Mouse (Mus musculus) left cerebral cortex, postnatal 25 days (tissue): ENCODE data around the gene Mpig6b. TPM values are rescaled to one million over a fixed set of nuclear protein-coding genes. Genes with fewer than 3 reads are reported as not detected.
A peak's percentile ranks its signal among the peaks of the same experiment; 100 is the strongest.

Experiments used
- DNase-seq, 2 experiments: peaks; one replicate each; pipeline ENCODE4 v3.0.0; 2022; ENCODE audit warnings: low spot score in 2 of 2, mixed read lengths in 1 of 2
- intact Hi-C: fragments of 180-260 bp; cut with DNase I; formaldehyde crosslinking; loops from one replicate; pipeline ENCODE4 v1.15.1; 2025
- total RNA-seq, 2 experiments: library from RNA; stranded (reverse); gene quantifications; 2 replicates each; pipeline ENCODE4 v1.2.3; 2021

Mpig6b gene
- total RNA-seq, 2 experiments from 2014 or later, result not detected

DNA sequence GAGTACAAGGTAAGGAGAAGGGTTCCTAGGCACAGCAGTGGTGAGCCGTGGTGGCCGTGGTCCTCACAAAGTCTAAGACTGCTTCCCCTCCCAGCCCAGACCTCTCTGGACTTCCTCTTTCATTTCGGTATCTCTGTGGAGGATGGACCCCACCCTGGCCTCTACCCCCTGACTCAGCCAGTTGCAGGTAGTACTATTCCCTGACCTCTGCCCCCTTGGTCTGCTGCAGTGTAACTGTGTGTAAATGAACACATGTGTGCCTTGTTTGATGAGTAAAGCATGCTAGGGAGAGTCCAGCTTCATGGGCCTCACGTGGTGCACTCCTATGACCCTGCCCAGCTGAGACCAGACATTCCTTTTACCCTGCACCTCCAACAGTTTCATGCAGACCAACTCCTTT is 42.2 kb downstream of the Mpig6b start:
- DNase-seq, result no peak
- intact Hi-C loops, result no loop called here

- DNase-seq, result no peak
- intact Hi-C loops, result no loop called here
Measured at GRCm38 (mm10) chr17:35023221-35023620, 42.8 kb downstream of the Mpig6b start.

DNA sequence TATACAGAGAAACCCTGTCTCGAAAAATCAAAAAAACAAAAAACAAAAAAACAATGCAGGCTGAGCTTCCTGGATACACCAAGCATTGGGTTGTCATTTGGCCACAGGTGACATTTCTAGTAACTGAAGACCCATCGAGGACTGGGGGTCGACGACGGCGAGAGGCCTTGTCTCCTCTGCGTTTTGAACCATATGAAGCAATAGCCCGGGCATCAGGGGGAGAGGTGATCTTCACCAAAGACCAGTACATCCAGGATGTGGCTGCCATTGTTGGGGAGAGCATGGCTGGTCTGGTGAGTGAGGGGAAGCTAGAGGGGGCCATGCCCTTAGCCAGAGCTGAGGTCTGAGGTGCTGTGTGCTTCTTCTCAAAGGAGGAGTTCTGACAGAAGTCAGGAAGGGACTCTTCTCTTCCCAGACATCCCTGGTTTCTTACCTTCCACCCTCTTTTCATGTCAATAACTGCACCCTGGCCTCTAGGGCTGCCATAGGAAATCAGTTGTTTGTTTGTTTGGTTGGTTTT is 43.4 kb downstream of the Mpig6b start:
- intact Hi-C loops, result no loop called here
- DNase-seq, result no peak

DNA sequence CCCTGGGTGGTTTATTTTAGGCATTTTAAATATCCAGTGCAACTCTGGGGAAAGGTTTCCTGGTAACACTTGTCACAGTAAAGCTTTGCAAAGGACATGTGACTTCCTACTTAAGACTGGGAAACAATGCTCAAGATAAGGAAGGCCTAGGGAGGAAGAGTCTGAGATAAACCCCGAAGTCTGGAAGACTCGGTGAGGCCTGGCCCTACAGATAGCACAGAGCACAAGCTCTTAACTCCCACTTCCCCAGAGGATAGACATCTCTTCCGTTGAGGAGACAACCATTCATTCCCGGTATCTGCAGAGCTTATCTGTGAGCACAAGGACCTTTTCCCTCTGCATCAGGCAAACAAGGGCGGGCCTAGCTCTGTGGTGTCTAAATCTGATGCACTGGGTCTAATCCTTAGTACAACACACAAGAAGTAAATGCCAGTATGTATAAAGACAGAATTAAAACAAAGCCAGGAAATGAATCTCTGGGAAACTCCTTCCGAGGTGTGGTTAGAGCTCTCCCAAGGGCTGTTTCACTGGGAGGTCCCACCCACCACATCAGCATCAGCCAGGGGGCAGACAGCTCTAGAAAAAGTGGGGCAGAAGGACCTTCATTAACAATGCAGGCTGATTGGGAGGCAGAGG is 44.0 kb downstream of the Mpig6b start:
- intact Hi-C loops, result loop anchor here (1.0 kb wide), 2 partner anchors 37 to 84 kb away; partner anchors contain the start of gene Ddah2
- DNase-seq, result no peak

DNA sequence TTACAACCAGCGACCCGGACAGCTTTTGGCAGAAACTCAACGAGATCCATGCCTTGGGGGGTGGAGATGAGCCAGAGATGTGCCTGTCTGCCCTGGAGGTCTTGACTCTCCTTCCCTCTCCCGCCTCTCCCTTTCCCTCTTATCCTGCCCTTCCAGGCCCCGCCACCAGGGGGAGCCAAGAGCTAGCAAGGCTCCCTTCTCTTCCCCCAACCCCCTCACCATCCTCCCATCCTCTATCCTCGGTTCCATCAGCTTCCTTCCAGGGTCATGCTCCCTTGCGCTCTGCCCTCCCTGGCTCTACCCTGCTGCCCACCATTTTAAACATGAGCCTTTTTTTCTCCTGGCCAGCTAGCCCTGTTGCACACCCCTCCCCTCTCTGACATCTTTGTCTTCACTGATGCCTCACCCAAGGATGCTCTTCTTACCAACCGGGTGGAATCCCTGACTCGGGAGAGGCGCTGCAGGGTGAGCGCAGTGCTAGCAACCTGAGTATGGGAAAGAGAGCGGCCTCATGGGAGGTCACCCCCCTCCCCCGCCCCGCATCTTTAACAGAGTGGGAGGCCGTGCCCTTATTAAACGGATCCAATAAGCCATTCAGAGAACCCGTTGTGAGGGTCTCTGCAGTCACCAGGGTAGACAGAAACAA is 44.7 kb downstream of the Mpig6b start:
- peak; percentile 75 to 83 for DNase-seq
- intact Hi-C loops, result loop anchor here (1.0 kb wide), 2 partner anchors 38 to 85 kb away; partner anchors contain the start of gene Ddah2

DNA sequence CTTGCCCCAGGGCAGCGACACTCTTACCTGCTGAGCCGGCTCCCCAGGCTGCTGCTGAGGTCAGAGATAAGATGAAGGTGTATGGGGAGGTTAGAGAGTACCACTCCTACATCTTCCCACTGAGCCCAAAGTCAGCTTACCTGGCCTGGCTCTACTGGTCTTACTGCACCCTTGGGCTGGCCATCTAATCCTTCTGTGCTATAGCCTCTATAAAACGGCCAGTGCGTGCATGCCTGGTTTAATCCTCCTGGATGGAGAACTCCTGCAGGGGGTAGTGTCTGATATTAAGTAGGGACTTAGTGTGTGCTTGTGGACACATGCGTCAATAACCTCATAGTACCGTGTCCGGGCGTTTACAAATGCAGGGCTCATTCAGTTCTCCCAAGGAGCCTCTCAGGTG is 45.4 kb downstream of the Mpig6b start:
- DNase-seq, result no peak
- intact Hi-C loops, result no loop called here

DNA sequence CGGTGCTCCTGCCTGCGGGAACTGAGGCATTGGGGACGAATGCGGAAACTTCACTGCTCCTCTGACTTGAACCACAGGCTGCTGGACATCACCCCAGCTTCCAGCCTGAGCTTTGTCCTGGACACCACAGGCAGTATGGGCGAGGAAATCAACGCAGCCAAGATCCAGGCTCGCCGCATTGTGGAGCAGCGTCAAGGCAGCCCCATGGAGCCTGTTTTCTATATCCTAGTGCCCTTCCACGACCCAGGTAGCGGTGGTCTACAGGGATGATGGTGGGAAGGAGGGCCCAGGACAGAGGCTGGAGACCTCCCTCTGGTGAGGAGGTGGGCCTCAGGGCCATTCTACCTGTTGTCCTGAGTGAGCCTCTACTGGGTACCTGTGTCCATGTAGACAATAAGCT is 46.1 kb downstream of the Mpig6b start:
- intact Hi-C loops, result no loop called here

DNA sequence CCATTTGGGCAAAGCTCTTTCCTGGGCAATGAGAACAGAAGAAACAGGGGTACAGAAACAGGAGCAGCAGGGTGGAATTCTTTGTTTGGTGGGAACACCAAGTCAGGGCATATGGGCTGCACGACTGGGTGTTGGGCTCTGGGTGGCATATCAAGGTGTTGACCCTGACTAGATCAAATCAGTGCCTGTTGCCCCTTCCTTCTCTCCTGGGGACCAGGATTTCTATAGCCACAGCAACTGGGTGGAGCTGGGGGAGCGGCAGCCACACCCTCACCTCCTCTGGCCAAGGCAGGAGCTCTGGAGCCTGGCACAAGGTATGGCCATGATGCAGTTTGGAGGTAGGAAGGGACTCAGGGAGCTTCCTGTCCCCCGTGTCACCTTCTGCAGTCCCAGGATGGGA is 47.8 kb downstream of the Mpig6b start:
- intact Hi-C loops, result no loop called here

More for the DNA sequence above, 46.1 kb downstream of the Mpig6b start:
- DNase-seq, result no peak

DNA sequence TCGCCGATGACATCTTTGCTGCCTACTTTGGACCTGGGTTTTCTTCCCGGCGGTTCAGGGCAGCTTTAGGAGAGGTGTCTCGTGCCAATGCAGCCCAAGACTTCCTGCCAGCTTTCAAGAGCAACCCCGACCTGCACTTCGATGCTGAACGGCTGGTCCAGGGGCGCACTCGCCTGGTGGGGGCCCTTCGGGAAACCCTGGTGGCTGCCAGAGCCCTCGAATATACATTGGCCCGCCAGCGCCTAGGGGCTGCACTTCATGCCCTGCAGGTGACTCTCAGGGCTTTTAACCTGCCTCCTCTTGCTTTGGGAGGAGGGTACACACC is 48.3 kb downstream of the Mpig6b start:
- intact Hi-C loops, result no loop called here
- DNase-seq, result no peak

More for the DNA sequence above, 47.8 kb downstream of the Mpig6b start:
- DNase-seq, result no peak

DNA sequence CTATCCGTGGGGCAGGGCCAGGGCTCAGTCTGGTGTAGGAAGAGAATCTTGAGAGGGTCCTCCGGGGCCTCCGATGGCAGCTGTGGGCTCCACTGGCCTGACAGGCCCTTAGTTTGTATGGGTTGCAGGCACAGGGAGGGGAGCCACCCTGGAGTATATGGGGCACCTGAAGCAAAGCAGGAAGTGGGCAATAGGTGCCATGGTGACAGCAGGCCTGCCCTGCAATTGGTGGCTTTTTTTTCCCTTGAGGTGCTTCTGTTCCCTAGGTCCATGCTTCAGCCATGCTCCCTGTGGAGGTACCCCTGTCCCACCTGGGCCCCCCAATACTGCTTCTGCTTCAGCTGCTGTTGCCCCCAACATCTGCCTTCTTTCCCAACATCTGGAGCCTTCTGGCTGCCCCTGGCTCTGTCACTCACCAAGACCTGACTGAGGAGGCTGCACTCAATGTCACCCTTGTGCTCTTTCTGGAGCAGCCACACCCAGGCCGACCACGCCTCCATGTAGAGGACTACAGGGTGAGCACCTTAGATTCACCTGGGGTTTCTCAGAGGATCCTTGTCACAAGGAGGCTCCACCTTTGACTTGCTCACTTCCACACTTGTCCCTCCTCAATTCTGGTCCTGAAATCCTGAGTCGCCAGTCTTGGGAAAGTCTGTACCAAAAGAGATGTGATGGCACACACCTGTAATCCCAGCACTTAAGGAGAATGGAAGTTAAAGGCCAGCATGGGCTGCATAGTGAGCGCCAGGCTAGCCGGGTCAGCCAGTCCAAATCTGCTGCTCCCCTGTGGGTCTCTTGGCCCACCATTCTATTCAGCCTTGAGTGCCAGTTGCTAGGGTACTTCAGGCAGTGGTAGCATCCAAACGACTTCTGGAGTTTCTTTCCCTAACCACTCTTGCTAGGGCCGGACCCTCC is 48.9 kb downstream of the Mpig6b start:
- intact Hi-C loops, result no loop called here
- no peak for DNase-seq

- DNase-seq, result no peak
- intact Hi-C loops, result no loop called here
Measured at GRCm38 (mm10) chr17:35016376-35016775, 49.6 kb downstream of the Mpig6b start, which contains the start of gene Vwa7. TSS of gene Vwa7 (plus strand) at chr17:35016579.

- DNase-seq, result no peak
- intact Hi-C loops, result no loop called here
Measured at GRCm38 (mm10) chr17:35015296-35015695, 50.7 kb downstream of the Mpig6b start.

DNA sequence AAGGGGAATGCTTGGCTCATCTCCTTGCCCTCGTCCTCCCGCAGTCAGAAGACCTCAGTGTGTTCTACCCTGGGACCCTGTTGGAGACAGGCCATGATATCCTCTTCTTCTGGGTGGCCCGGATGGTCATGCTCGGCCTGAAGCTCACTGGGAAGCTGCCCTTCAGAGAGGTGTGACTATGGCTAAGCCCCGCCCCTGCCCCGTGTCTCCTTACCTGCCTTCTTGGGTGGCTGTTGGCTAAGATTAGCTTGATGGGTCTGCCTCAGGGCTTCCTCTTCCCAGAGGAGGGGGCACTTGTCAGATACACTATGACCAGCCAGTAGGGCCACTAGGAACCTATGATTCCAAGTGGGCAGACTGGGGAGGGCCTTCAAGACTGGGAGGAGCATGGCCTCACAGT is 52.8 kb downstream of the Mpig6b start:
- intact Hi-C loops, result no loop called here
- DNase-seq, result no peak

Other genes starting within 250 kb of the Mpig6b start
- 10 to 100 TPM; 52.2 to 57.6 TPM for gene Stk19, start 229.2 kb downstream of the Mpig6b start, total RNA-seq
- 10 to 100 TPM; 35.9 to 37.1 TPM for gene Dxo, start 229.2 kb downstream of the Mpig6b start, total RNA-seq
- gene Skiv2l, start 216.0 kb downstream of the Mpig6b start, total RNA-seq, result 10 to 100 TPM; 64.0 to 65.9 TPM
- 10 to 100 TPM; 30.9 to 37.9 TPM for gene Nelfe, start 215.8 kb downstream of the Mpig6b start, total RNA-seq
- gene Cfb, start 203.7 kb downstream of the Mpig6b start, total RNA-seq, result under 1 TPM in 1 of 2 experiments, not detected in 1; 0.30 TPM
- 1 to 10 TPM; 6.9 to 7.3 TPM for gene Zbtb12, start 186.7 kb downstream of the Mpig6b start, total RNA-seq
- gene Gm20547, start 184.1 kb downstream of the Mpig6b start, total RNA-seq, result not detected
- gene C2, start 167.9 kb downstream of the Mpig6b start, total RNA-seq, result 1 to 10 TPM; 1.5 to 3.6 TPM
- 100 to 1,000 TPM; 166 to 167 TPM for gene Ehmt2, start 167.7 kb downstream of the Mpig6b start, total RNA-seq
- under 1 TPM; 0.55 to 0.66 TPM for gene Slc44a4, start 151.7 kb downstream of the Mpig6b start, total RNA-seq
- gene Neu1, start 134.9 kb downstream of the Mpig6b start, total RNA-seq, result 10 to 100 TPM; 42.9 to 44.0 TPM
- 10 to 100 TPM in 1 of 2 experiments, 1 to 10 TPM in 1; 9.9 to 15.0 TPM for gene Hspa1b, start 106.9 kb downstream of the Mpig6b start, total RNA-seq
- gene Gm20481, start 96.3 kb downstream of the Mpig6b start, total RNA-seq, result not detected
- gene Hspa1a, start 94.0 kb downstream of the Mpig6b start, total RNA-seq, result 10 to 100 TPM; 10.8 to 12.6 TPM
- under 1 TPM; 0.27 to 0.34 TPM for gene Hspa1l, start 93.5 kb downstream of the Mpig6b start, total RNA-seq
- gene Lsm2, start 84.3 kb downstream of the Mpig6b start, total RNA-seq, result 10 to 100 TPM; 17.3 to 18.0 TPM
- gene Vars, start 65.2 kb downstream of the Mpig6b start, total RNA-seq, result 10 to 100 TPM; 38.0 to 44.7 TPM
- under 1 TPM; 0.30 to 0.37 TPM for gene Vwa7, start 49.6 kb downstream of the Mpig6b start, total RNA-seq
- under 1 TPM; 0.60 to 0.83 TPM for gene Sapcd1, start 38.2 kb downstream of the Mpig6b start, total RNA-seq
- gene Msh5, start 19.4 kb downstream of the Mpig6b start, total RNA-seq, result under 1 TPM; 0.76 to 0.96 TPM
- gene Clic1, start 16.2 kb downstream of the Mpig6b start, total RNA-seq, result 10 to 100 TPM in 1 of 2 experiments, 1 to 10 TPM in 1; 9.9 to 11.6 TPM
- gene Ddah2, start 7.1 kb downstream of the Mpig6b start, total RNA-seq, result 10 to 100 TPM; 12.1 to 12.5 TPM
- gene Ly6g6c, start 796 bp downstream of the Mpig6b start, total RNA-seq, result not detected
- 1 to 10 TPM; 2.4 to 2.7 TPM for gene Ly6g6e, start 10.7 kb upstream of the Mpig6b start, total RNA-seq
- 1 to 10 TPM in 1 of 2 experiments, under 1 TPM in 1; 0.69 to 1.9 TPM for gene Ly6g6d, start 11.9 kb upstream of the Mpig6b start, total RNA-seq
- not detected for gene Ly6g6f, start 19.4 kb upstream of the Mpig6b start, total RNA-seq
- 100 to 1,000 TPM; 107 to 109 TPM for gene Abhd16a, start 23.1 kb upstream of the Mpig6b start, total RNA-seq
- not detected for gene Ly6g5c, start 42.1 kb upstream of the Mpig6b start, total RNA-seq
- under 1 TPM; 0.69 to 0.94 TPM for gene Ly6g5b, start 49.2 kb upstream of the Mpig6b start, total RNA-seq
- gene Gpank1, start 55.3 kb upstream of the Mpig6b start, total RNA-seq, result 10 to 100 TPM; 13.1 to 15.2 TPM
- 100 to 1,000 TPM; 183 to 185 TPM for gene Csnk2b, start 55.9 kb upstream of the Mpig6b start, total RNA-seq
- gene D17H6S53E, start 60.2 kb upstream of the Mpig6b start, total RNA-seq, result 10 to 100 TPM; 24.1 to 29.8 TPM
- gene Apom, start 65.9 kb upstream of the Mpig6b start, total RNA-seq, result not detected
- gene Bag6, start 69.0 kb upstream of the Mpig6b start, total RNA-seq, result 100 to 1,000 TPM; 286 to 292 TPM
- 100 to 1,000 TPM; 268 to 285 TPM for gene Prrc2a, start 98.7 kb upstream of the Mpig6b start, total RNA-seq
- 10 to 100 TPM; 10.8 to 11.1 TPM for gene Aif1, start 109.9 kb upstream of the Mpig6b start, total RNA-seq
- gene Lst1, start 122.3 kb upstream of the Mpig6b start, total RNA-seq, result 10 to 100 TPM in 1 of 2 experiments, 1 to 10 TPM in 1; 6.1 to 10.1 TPM
- gene Ltb, start 128.3 kb upstream of the Mpig6b start, total RNA-seq, result under 1 TPM; 0.64 to 0.99 TPM
- not detected for gene Tnf, start 135.8 kb upstream of the Mpig6b start, total RNA-seq
- gene Lta, start 139.2 kb upstream of the Mpig6b start, total RNA-seq, result under 1 TPM; 0.34 to 0.39 TPM
- not detected for gene Gm16181, start 154.7 kb upstream of the Mpig6b start, total RNA-seq
- gene Atp6v1g2, start 167.5 kb upstream of the Mpig6b start, total RNA-seq, result 100 to 1,000 TPM; 514 to 578 TPM
- gene Nfkbil1, start 169.6 kb upstream of the Mpig6b start, total RNA-seq, result 10 to 100 TPM; 11.7 to 12.8 TPM
- 100 to 1,000 TPM; 207 to 209 TPM for gene Ddx39b, start 175.6 kb upstream of the Mpig6b start, total RNA-seq
- 10 to 100 TPM; 18.5 to 18.7 TPM for gene H2-D1, start 196.5 kb upstream of the Mpig6b start, total RNA-seq